Mouse (Mus musculus): ENCODE results near the gene Sirt2.
A peak's percentile ranks its signal among the peaks of the same experiment; 100 is the strongest.

GRCm38 (mm10) chr7:28727649-28728340 is 38.7 kb upstream of the Sirt2 start:
- TF ChIP-seq CTCF (IDR thresholded peaks at IDR 0.05; ENCODE audit: low read depth) (peak; percentile 18; the same call in 1 of the 2 replicates), EP300 (IDR thresholded peaks at IDR 0.05; ENCODE audit: low read depth) (no peak)
